Mouse (Mus musculus) liver, embryonic 14.5 days (tissue): ENCODE measurements around the gene Nfam1.

ENCODE experiments used
- CTCF ChIP-seq: IDR thresholded peaks from 2 replicates; pipeline ENCODE4 v1.5.1; 2016; ENCODE audit warnings: antibody characterized with exemption, low read depth, control low read depth
- EP300 ChIP-seq: IDR thresholded peaks from 2 replicates; pipeline ENCODE4 v1.6.1; 2016; ENCODE audit warnings: antibody characterized with exemption, low read depth

GRCm38 (mm10) chr15:82950246-82950645, 82.9 kb downstream of the Nfam1 start:
- TF ChIP-seq CTCF (no peak), EP300 (no peak)
